Mouse (Mus musculus): ENCODE data around the gene Sec14l4.

Gene Sec14l4

GRCm38 (mm10) chr11:4031126-4031941 lies at the start of gene Sec14l4:
Sec14l4 (plus strand) TSS chr11:4031462.
- no peak for DNase-seq (ENCODE audit: low read depth)

GRCm38 (mm10) chr11:3981536-3981935 lies 49.7 kb upstream of the Sec14l4 start:
- no peak for DNase-seq (ENCODE audit: low read depth)

GRCm38 (mm10) chr11:3982275-3983209 lies 48.7 kb upstream of the Sec14l4 start:
- no peak for DNase-seq (ENCODE audit: low read depth)

- DNase-seq (ENCODE audit: low read depth), result no peak
Observed at GRCm38 (mm10) chr11:3983291-3983862, 47.9 kb upstream of the Sec14l4 start, which contains the start of gene Gal3st1. Gal3st1 (plus strand) TSS chr11:3983636.

GRCm38 (mm10) chr11:3983863-3984745 lies 47.2 kb upstream of the Sec14l4 start:
- DNase-seq (ENCODE audit: low read depth), result no peak

- DNase-seq (ENCODE audit: low read depth), result no peak
Observed at GRCm38 (mm10) chr11:3989748-3990147, 41.5 kb upstream of the Sec14l4 start.

- no peak for DNase-seq (ENCODE audit: low read depth)
Observed at GRCm38 (mm10) chr11:3993132-3993531, 38.1 kb upstream of the Sec14l4 start.

GRCm38 (mm10) chr11:3993914-3994313 lies 37.3 kb upstream of the Sec14l4 start:
- no peak for DNase-seq (ENCODE audit: low read depth)

GRCm38 (mm10) chr11:3995511-3995910 lies 35.8 kb upstream of the Sec14l4 start:
- DNase-seq (ENCODE audit: low read depth), result peak; percentile 20

GRCm38 (mm10) chr11:3996840-3997239 lies 34.4 kb upstream of the Sec14l4 start:
- DNase-seq (ENCODE audit: low read depth), result no peak

GRCm38 (mm10) chr11:3997978-3998720 lies 33.1 kb upstream of the Sec14l4 start:
- no peak for DNase-seq (ENCODE audit: low read depth)

GRCm38 (mm10) chr11:3999547-3999946 lies 31.7 kb upstream of the Sec14l4 start:
- no peak for DNase-seq (ENCODE audit: low read depth)

GRCm38 (mm10) chr11:4001603-4002002 lies 29.7 kb upstream of the Sec14l4 start:
- peak; percentile 77 for DNase-seq (ENCODE audit: low read depth)

- peak; percentile 58 for DNase-seq (ENCODE audit: low read depth)
Observed at GRCm38 (mm10) chr11:4005220-4005805, 25.9 kb upstream of the Sec14l4 start.

- peak; percentile 34 for DNase-seq (ENCODE audit: low read depth)
Observed at GRCm38 (mm10) chr11:4006462-4006861, 24.8 kb upstream of the Sec14l4 start.

- peak; percentile 7 for DNase-seq (ENCODE audit: low read depth)
Observed at GRCm38 (mm10) chr11:4012616-4013015, 18.6 kb upstream of the Sec14l4 start.

GRCm38 (mm10) chr11:4015796-4016195 lies 15.5 kb upstream of the Sec14l4 start:
- peak; percentile 57 for DNase-seq (ENCODE audit: low read depth)

- peak; percentile 65 for DNase-seq (ENCODE audit: low read depth)
Observed at GRCm38 (mm10) chr11:4022111-4022510, 9.2 kb upstream of the Sec14l4 start.

- no peak for DNase-seq (ENCODE audit: low read depth)
Observed at GRCm38 (mm10) chr11:4023321-4023720, 7.9 kb upstream of the Sec14l4 start.

- DNase-seq (ENCODE audit: low read depth), result no peak
Observed at GRCm38 (mm10) chr11:4027066-4027465, 4.2 kb upstream of the Sec14l4 start.
